Mouse (Mus musculus): Measurements from ENCODE around the gene 4930451I11Rik. TPM values are rescaled to one million over a fixed set of nuclear protein-coding genes. Genes with fewer than 3 reads are reported as not detected.

4930451I11Rik gene
- not detected in 2 replicates for polyA plus RNA-seq (2014; fragmentation: Nextera tagmentation; extraction: Ambion mirVana)

- ATAC-seq (replicated peaks; ENCODE audit: low FRiP score) (no peak), DNase-seq (ENCODE audit: low spot score) (no peak)
- Histone ChIP-seq H3K27me3 (replicated peaks; ENCODE audit: control insufficient read depth, insufficient read depth, low read length) (peaks cover 12% of the 10 kb centered on the region), H3K9me3 (ENCODE audit: control insufficient read depth, low read length) (no peaks in the 10 kb centered on the region), H3K9ac (ENCODE audit: low read depth, low read length) (peak within 1 kb of the TSS; percentile 35; the same call in 1 of the 2 replicates), H3K4me3 (ENCODE audit: low read depth, low read length) (peak within 1 kb of the TSS; percentile 45), H3K4me2 (peak within 1 kb of the TSS; percentile 67), H3K36me3 (ENCODE audit: control insufficient read depth, insufficient read depth, low read length) (no peaks in the 10 kb centered on the region), H3K27ac (ENCODE audit: low read depth, low read length) (no peak within 1 kb of the TSS), H3K4me1 (replicated peaks; ENCODE audit: control insufficient read depth, insufficient read depth, low read length) (no peaks in the 10 kb centered on the region; the same call in 1 of the 2 replicates)
- WGBS, result 54% methylated on average over 5 of the region's 5 CpGs
Measured at GRCm38 (mm10) chr7:126831539-126831938, at the start of gene 4930451I11Rik. Gene 4930451I11Rik (minus strand): TSS chr7:126831639.

GRCm38 (mm10) chr7:126881040-126881439, 49.6 kb upstream of the 4930451I11Rik start:
- H3K4me2 ChIP-seq, result peak overlapping the region; percentile 100
- H3K9ac ChIP-seq (ENCODE audit: low read depth, low read length), result 0 out of 2 replicates have a peak overlapping the region, but pooled peaks have one; percentile 16

GRCm38 (mm10) chr7:126877239-126877638, 45.8 kb upstream of the 4930451I11Rik start:
- Histone ChIP-seq H3K4me2 (no peak overlapping the region), H3K36me3 (ENCODE audit: control insufficient read depth, insufficient read depth, low read length) (peaks cover 66% of the 10 kb centered on the region), H3K27ac (ENCODE audit: low read depth, low read length) (no peak overlapping the region; the same call in 1 of the 2 replicates), H3K9ac (ENCODE audit: low read depth, low read length) (no peak overlapping the region), H3K4me3 (ENCODE audit: low read depth, low read length) (no peak overlapping the region), H3K9me3 (ENCODE audit: control insufficient read depth, low read length) (no peaks in the 10 kb centered on the region), H3K4me1 (replicated peaks; ENCODE audit: control insufficient read depth, insufficient read depth, low read length) (peaks cover 13% of the 10 kb centered on the region), H3K27me3 (replicated peaks; ENCODE audit: control insufficient read depth, insufficient read depth, low read length) (no peaks in the 10 kb centered on the region)
- ATAC-seq (replicated peaks; ENCODE audit: low FRiP score) (no peak), DNase-seq (ENCODE audit: low spot score) (no peak)
- WGBS, result 100% methylated on average over 1 of the region's 1 CpGs

More at GRCm38 (mm10) chr7:126881040-126881439, 49.6 kb upstream of the 4930451I11Rik start:
- H3K36me3 ChIP-seq (ENCODE audit: control insufficient read depth, insufficient read depth, low read length), result peaks cover 33% of the 10 kb centered on the region
- no peaks in the 10 kb centered on the region for H3K9me3 ChIP-seq (ENCODE audit: control insufficient read depth, low read length)
- peaks cover 29% of the 10 kb centered on the region for H3K4me1 ChIP-seq (replicated peaks; ENCODE audit: control insufficient read depth, insufficient read depth, low read length)
- ATAC-seq (replicated peaks; ENCODE audit: low FRiP score), result no peak
- no peak for DNase-seq (ENCODE audit: low spot score)
- H3K27ac ChIP-seq (ENCODE audit: low read depth, low read length), result peak overlapping the region; percentile 28; the same call in 1 of the 2 replicates
- WGBS, result 58% methylated on average over 6 of the region's 6 CpGs
- no peaks in the 10 kb centered on the region for H3K27me3 ChIP-seq (replicated peaks; ENCODE audit: control insufficient read depth, insufficient read depth, low read length)
- H3K4me3 ChIP-seq (ENCODE audit: low read depth, low read length), result no peak overlapping the region; the same call in 1 of the 2 replicates

- no peaks in the 10 kb centered on the region for H3K4me1 ChIP-seq (replicated peaks; ENCODE audit: control insufficient read depth, insufficient read depth, low read length)
- 88% methylated on average over 2 of the region's 2 CpGs for WGBS
- H3K36me3 ChIP-seq (ENCODE audit: control insufficient read depth, insufficient read depth, low read length), result peaks cover 69% of the 10 kb centered on the region
- H3K9me3 ChIP-seq (ENCODE audit: control insufficient read depth, low read length), result no peaks in the 10 kb centered on the region
- ATAC-seq (replicated peaks; ENCODE audit: low FRiP score), result no peak
- H3K4me3 ChIP-seq (ENCODE audit: low read depth, low read length), result no peak overlapping the region
- no peak overlapping the region for H3K9ac ChIP-seq (ENCODE audit: low read depth, low read length)
- H3K27me3 ChIP-seq (replicated peaks; ENCODE audit: control insufficient read depth, insufficient read depth, low read length), result no peaks in the 10 kb centered on the region
- no peak overlapping the region for H3K27ac ChIP-seq (ENCODE audit: low read depth, low read length)
- no peak overlapping the region for H3K4me2 ChIP-seq
- no peak for DNase-seq (ENCODE audit: low spot score)
Measured at GRCm38 (mm10) chr7:126870520-126870891, 39.1 kb upstream of the 4930451I11Rik start.

- no peaks in the 10 kb centered on the region for H3K9me3 ChIP-seq (ENCODE audit: control insufficient read depth, low read length)
- H3K4me3 ChIP-seq (ENCODE audit: low read depth, low read length), result no peak overlapping the region
- DNase-seq (ENCODE audit: low spot score) (no peak), ATAC-seq (replicated peaks; ENCODE audit: low FRiP score) (no peak)
- H3K4me1 ChIP-seq (replicated peaks; ENCODE audit: control insufficient read depth, insufficient read depth, low read length), result no peaks in the 10 kb centered on the region
- H3K4me2 ChIP-seq, result no peak overlapping the region
- H3K27me3 ChIP-seq (replicated peaks; ENCODE audit: control insufficient read depth, insufficient read depth, low read length), result no peaks in the 10 kb centered on the region
- no peak overlapping the region for H3K9ac ChIP-seq (ENCODE audit: low read depth, low read length)
- peaks cover 66% of the 10 kb centered on the region for H3K36me3 ChIP-seq (ENCODE audit: control insufficient read depth, insufficient read depth, low read length)
- 90% methylated on average over 23 of the region's 23 CpGs for WGBS
- H3K27ac ChIP-seq (ENCODE audit: low read depth, low read length), result no peak overlapping the region
Measured at GRCm38 (mm10) chr7:126869780-126870519, 38.5 kb upstream of the 4930451I11Rik start.

GRCm38 (mm10) chr7:126868003-126868402, 36.6 kb upstream of the 4930451I11Rik start:
- Histone ChIP-seq H3K4me1 (replicated peaks; ENCODE audit: control insufficient read depth, insufficient read depth, low read length) (peaks cover 14% of the 10 kb centered on the region), H3K9me3 (ENCODE audit: control insufficient read depth, low read length) (no peaks in the 10 kb centered on the region), H3K4me2 (no peak overlapping the region), H3K9ac (ENCODE audit: low read depth, low read length) (no peak overlapping the region), H3K36me3 (ENCODE audit: control insufficient read depth, insufficient read depth, low read length) (peaks cover 56% of the 10 kb centered on the region), H3K4me3 (ENCODE audit: low read depth, low read length) (no peak overlapping the region), H3K27ac (ENCODE audit: low read depth, low read length) (no peak overlapping the region), H3K27me3 (replicated peaks; ENCODE audit: control insufficient read depth, insufficient read depth, low read length) (no peaks in the 10 kb centered on the region)
- DNase-seq (ENCODE audit: low spot score) (no peak), ATAC-seq (replicated peaks; ENCODE audit: low FRiP score) (no peak)
- WGBS, result 89% methylated on average over 12 of the region's 12 CpGs

- no peak overlapping the region for H3K4me3 ChIP-seq (ENCODE audit: low read depth, low read length)
- DNase-seq (ENCODE audit: low spot score) (no peak), ATAC-seq (replicated peaks; ENCODE audit: low FRiP score) (no peak)
- no peaks in the 10 kb centered on the region for H3K27me3 ChIP-seq (replicated peaks; ENCODE audit: control insufficient read depth, insufficient read depth, low read length)
- H3K4me1 ChIP-seq (replicated peaks; ENCODE audit: control insufficient read depth, insufficient read depth, low read length), result peaks cover 16% of the 10 kb centered on the region
- no peak overlapping the region for H3K9ac ChIP-seq (ENCODE audit: low read depth, low read length)
- WGBS, result 92% methylated on average over 2 of the region's 2 CpGs
- no peak overlapping the region for H3K4me2 ChIP-seq
- peaks cover 52% of the 10 kb centered on the region for H3K36me3 ChIP-seq (ENCODE audit: control insufficient read depth, insufficient read depth, low read length)
- no peak overlapping the region for H3K27ac ChIP-seq (ENCODE audit: low read depth, low read length)
- H3K9me3 ChIP-seq (ENCODE audit: control insufficient read depth, low read length), result no peaks in the 10 kb centered on the region
Measured at GRCm38 (mm10) chr7:126867534-126867933, 36.1 kb upstream of the 4930451I11Rik start.

GRCm38 (mm10) chr7:126863791-126864190, 32.4 kb upstream of the 4930451I11Rik start:
- Histone ChIP-seq H3K36me3 (ENCODE audit: control insufficient read depth, insufficient read depth, low read length) (peaks cover 27% of the 10 kb centered on the region), H3K4me1 (replicated peaks; ENCODE audit: control insufficient read depth, insufficient read depth, low read length) (peaks cover 23% of the 10 kb centered on the region), H3K9ac (ENCODE audit: low read depth, low read length) (peak overlapping the region; percentile 80), H3K9me3 (ENCODE audit: control insufficient read depth, low read length) (no peaks in the 10 kb centered on the region), H3K4me2 (peak overlapping the region; percentile 73), H3K4me3 (ENCODE audit: low read depth, low read length) (peak overlapping the region; percentile 79), H3K27me3 (replicated peaks; ENCODE audit: control insufficient read depth, insufficient read depth, low read length) (no peaks in the 10 kb centered on the region), H3K27ac (ENCODE audit: low read depth, low read length) (peak overlapping the region; percentile 21; the same call in 1 of the 2 replicates)
- 68% methylated on average over 6 of the region's 6 CpGs for WGBS
- no peak for DNase-seq (ENCODE audit: low spot score)
- ATAC-seq (replicated peaks; ENCODE audit: low FRiP score), result no peak
